Mouse (Mus musculus) layer of hippocampus, postnatal 10 days (tissue): ENCODE data around the gene Wscd2. TPM values are rescaled to one million over a fixed set of nuclear protein-coding genes. Genes with fewer than 3 reads are reported as not detected.
A peak's percentile ranks its signal among the peaks of the same experiment; 100 is the strongest.

Source experiments
- DNase-seq, 2 experiments: peaks; one replicate each; pipeline ENCODE4 v3.0.0; 2021; ENCODE audit warnings: low spot score in 2 of 2
- total RNA-seq, 2 experiments: library from RNA; stranded (reverse); gene quantifications; 2 replicates each; pipeline ENCODE4 v1.2.3; 2021

The Wscd2 gene
- total RNA-seq, 2 experiments from 2014 or later, result 58.0 to 63.4 TPM

DNA sequence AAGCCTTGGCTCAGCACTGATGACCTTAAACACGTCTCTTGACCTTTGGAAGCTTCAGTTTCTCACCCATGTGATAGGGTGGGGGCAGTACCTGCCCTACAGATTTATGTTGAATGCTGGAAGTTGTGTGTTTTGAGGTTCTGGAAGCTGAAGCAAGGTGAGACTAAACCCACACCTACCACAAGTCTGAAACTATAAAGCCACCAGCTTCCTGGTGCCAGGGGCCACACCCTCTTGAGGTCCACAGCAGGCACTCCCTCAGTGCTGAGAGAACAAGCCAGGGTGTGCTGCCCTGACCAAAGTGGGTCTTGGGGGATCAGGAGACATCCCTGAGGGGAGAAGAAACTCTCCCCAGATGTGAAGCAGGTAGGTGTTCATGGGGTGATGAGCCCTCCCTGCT is 48.7 kb downstream of the Wscd2 start:
- no peak for DNase-seq

DNA sequence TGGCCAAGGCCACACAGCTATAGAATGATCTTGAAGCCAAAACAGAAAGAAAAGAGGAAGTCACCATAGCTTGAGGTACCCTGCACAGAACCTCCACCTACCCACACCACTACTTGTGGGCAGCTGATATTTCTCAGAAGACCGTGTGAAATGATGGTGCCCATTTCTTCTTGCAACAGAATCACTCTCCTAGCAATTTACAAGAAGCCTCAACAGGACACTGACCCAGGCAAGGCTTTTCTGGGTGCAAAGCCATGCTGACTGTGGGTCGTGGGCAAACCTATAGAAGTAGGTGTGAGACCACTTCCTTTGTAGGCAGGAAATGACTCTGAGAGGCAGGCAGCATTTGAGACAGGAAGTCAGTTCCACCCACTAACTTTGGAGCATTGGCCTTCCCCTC is 49.3 kb downstream of the Wscd2 start:
- no peak for DNase-seq

DNA sequence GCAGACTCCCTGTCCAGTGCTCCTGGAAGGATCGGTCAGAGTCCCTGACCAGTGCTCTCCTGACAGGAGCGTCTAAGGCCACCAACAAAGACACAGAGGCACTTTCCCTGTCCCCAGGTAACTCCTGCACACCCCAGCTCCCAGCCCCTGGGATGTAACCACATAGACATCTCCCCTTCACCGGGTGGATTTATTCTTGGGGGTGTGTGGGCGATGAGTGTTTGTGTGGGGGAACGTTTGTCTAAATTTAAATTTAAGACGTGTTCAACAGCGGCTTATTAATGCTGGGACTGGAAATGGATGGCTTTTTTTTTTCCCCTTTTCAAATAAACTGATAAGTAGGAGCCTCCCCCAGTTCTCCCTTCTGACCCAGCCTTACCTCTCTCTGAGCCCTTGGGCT is 49.7 kb downstream of the Wscd2 start:
- DNase-seq, result no peak

DNA sequence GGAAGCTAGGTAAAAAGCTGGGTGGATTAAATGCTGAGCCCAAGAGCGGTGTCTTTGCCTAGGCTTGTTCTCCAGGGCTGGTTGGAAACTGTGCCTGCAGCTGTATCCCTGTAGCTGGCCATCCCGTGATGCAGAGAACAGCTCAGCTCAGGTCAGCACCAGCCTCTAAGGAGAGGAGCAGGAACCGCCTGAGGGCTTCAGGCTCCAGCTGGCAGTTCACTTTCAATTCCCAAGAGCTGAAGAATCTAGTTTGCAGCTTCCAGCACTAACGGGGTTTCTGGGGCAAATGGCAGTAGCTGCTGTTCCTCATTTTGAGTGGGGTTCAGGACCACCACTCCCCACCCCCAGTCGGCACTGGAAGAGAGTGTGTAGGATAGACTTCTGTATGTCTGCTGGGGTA is 51.1 kb downstream of the Wscd2 start:
- DNase-seq, result no peak

DNA sequence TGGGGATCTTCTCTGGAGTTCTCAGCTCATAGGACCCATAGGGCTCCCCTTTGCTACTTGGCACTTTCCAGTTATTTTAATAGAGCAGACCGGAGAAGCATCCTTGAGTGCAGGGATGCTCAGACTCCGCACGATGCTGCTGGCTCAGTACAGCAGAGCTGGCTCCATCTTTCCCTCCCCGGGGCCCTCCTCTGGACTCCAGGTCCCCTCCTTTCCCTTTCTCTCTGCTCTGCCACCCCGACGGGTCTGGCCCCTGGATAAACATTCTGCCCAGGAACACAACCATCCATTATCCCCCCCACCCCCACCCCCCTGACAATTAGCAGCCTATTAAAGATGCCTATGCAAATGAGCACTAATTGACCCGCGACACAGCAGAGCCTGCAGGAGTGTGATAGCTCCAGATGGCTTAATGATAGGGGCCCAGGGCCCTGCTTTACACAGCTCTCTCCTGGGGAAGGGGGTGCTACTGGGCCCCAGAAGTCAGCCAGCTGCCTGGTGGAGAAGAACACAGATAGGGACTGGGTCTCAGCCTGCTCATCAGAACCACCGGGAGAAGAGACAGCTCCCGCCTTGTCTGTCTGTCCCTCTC is 52.8 kb downstream of the Wscd2 start:
- DNase-seq, result no peak

DNA sequence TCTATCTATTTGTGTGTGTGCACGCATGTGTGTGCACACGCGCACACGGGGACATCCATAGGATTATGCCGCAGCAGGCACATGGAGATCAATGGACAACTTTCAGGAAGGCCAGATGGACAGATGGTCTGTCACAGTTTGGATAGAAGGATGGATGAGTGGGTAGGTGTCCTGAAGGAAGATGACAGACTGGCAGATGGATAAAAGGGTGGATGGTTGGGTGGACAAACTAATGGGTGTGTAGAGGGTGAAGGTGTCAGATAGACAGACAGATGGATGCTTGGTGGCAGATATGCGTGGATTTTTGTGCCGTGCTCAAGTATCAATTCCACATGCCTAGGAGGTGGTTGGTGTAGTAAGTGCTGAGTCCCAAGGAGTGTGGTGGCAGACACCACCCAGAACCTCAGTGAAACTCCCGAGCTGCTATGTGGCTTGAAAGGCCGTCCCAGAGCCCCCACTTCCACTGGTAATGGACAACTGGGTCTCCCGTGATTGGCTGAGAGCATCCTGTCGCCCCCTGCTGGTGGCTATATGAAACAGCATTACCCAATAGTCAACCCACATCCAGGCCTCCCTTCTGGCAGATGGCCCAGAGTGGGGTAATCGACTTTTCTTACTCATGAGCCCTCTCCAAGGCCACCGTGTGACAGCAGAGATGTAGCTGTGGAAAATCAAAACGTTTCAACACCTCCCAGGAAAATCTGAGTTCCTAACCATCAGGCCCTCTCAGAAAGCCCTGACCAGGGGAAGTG is 58.0 kb downstream of the Wscd2 start:
- peak; percentile 69 to 77 for DNase-seq

DNA sequence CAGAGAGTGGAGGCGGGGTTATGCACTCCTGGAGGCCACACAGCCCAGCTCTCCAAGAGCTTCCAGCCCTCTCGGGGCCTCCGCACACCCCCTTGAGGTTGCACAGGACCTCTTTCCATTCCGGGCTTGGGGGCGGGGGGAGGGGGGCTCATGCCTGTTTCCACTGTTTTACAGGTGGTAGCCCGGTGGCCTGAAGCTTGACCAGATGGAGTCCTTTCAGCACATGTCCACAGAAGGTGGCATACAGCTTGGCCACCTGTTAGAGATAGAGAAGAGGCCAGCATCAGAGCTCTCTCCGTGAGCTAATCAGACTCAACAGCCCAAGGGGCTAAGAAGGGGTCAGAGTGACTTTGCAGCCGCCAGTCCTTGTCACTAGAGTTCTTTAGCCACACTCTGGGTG is 60.1 kb downstream of the Wscd2 start:
- DNase-seq, result no peak

DNA sequence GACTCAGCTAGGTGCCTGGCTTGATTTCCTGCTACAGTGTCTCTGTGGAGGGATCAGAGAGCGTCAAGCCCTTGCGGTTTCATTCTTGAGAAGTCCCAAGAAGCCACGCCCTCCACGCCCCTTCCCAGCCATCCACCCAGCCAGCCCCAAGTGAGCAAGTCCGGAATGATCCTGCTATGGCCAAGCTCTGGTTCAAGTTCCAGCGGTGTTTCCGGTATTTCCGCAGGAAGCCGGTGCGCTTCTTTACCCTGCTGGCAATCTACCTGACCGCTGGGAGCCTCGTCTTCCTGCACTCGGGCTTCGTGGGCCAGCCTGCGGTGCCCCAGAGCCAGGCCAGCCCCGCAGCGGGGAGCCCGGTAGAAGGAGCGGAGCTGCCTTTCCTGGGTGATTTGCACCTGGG is 60.6 kb downstream of the Wscd2 start:
- no peak for DNase-seq

DNA sequence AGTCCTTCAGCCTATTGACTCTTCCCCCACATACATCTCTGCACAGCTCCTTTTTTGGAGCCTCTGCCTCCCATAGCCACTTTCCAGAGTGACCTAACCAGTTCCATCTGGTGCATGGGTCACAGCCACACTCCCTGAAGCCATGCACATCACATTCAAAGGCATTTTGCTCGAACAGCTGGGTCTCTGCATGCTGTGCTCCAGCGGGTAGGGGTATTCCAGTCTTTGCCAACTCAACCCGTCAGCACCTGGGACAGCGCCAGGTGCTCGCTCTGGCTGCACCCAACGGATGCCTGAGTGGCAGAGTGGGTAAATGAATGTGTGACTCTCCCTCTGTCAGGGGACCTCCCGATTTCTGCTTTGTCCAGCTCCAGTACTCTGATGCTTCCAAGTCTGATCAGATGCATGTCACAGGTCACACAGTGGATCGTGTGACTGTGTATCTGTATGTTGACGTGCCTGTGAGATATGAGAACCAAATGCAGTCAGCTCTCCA is 63.3 kb downstream of the Wscd2 start:
- DNase-seq, result peak in 1 of 2 experiments; percentile 36

DNA sequence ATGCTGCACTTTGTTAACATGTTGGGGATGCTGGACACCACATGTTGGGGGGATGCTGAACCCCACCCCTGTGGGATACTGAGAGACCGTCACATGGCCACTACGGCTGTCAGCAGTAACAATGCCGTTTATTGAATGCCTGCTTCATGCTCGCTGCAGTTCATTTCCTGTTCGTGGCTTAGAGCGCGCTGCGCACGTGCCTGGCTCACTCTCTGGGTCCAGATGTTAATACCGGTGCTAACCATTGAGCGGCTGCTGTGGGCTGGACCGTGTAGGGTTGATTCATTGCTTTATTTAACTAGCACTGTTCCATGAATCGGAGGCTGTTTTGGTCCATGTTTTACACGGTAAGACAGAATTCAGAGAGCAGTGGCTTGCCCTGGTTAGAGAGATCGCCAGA is 64.0 kb downstream of the Wscd2 start:
- no peak for DNase-seq

DNA sequence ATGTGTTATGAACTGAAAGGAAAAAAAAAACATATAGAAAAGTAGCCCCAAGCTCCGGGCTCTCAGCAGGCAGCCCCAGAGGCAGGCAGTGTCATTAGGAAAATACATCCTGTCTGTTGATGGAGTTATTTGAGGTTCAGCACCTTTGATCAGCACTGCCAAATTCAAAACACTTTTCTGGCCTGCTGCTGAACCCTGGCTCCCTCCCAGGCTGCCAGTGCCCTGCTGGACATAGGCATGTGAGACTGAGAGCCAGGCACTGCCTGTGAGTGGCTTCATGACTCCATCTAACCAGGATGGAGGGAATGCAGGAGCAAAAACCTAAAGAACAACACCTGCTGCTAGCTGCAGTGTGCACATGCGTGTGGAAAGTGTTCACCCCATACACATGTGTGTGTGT is 64.4 kb downstream of the Wscd2 start:
- no peak for DNase-seq

DNA sequence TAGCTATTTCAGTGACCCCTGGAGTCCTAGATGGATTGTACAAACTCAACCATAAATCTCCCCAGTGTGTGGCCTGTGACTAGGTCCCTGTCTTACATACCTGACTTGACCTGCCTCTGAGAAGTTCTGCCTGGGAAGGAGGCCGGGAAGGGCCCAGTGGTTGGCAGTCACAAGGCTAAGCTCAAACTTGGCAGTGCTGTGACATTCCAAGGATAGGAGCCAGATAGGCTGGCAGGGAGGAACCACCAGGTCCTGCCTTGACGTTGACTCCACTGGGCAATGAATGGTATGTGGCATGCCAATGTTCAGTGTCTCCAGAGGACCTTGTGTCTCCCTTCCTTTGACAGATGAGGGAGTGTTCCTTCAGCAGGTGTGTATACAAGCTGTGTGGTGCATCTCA is 65.6 kb downstream of the Wscd2 start:
- DNase-seq, result no peak

DNA sequence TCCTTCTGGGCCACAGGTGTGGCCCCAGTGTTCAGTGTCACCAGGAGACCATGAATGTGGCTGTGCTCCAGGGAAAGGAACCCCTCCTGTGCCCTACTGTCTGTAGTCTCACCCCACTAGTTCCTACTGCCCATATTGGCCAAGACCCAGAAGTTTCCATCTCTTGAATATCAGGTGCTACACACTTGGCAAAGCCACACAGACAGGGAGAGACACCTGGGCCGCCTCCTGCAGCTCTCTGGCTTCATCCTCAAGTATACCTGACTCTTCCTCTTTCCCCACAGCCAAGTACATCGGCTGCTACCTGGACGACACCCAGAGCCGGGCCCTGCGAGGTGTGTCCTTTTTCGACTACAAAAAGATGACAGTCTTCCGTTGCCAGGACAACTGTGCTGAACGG is 67.9 kb downstream of the Wscd2 start:
- DNase-seq, result no peak

DNA sequence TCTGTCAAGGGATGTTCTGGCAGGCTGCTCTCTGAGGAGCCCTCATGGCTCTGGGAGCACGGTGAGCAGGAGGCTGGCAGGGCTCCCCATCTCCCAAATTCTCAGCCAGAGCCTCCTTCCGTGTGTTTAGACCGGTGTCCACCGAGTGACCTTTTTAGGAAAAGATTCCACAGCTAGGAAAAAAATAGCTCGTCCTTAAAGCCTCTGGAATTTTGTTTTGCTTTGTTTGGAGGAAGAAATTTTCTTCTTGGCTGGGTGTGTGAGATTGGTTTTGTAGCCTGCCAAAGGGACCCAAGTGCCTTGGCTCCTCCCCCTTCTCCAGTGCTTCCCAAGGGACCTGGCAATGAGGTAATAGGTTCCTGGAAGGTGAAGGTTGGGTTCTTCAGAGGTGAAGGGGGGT is 69.5 kb downstream of the Wscd2 start:
- no peak for DNase-seq

DNA sequence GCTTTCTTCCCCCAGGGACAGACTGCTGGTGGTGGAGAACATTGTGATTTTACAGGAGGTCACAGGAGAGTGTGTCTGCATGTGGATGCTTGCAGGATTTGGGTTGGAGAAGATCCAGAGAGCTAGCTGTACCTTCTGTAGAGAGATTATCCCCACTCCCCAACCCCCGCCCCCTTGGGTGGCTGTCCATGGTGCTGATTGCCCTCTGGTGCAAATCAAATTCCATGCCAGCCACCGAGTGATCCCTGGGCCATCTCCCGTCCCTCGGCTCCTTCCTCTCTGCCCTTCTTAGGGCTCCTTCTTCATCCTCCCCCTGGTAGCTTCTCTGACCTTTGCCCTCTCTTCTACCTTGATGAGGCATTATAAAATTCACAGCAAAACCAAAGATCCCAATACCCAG is 74.3 kb downstream of the Wscd2 start:
- DNase-seq, result no peak

DNA sequence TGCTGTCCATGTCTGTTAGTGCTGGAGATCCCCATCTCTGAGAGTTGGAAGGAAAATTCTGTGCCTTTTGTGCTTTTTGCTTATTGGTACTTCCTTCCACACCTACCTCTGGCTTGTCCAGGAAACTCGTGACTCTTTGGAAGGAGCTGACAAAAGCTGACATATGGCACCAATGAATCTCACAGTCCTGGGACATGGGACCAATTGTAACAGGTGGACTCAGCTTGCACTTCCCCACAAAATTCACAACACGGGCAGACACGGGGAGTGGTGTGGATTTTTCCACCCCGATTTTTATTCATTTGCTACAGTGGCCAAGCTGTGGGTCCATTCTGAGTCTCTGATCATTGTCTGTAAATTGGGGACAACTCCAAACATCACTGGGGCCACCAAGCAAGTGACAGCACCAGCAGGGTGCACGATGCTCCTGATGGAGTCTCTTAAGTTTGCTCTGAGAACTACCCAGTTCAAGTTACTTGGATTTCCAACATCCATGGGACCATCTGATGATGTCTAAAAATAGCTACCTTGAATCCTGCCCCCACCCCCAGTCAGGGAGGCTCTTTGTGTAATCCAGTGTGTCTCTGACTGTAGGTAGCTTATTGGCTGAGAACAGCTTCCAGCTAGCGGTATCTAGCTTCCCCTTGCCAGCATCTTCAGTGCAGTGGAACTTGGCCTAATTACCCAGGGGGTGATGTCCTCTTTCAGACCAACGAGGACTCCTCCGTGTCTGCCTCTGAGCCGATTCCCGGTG is 75.1 kb downstream of the Wscd2 start:
- DNase-seq, result no peak

DNA sequence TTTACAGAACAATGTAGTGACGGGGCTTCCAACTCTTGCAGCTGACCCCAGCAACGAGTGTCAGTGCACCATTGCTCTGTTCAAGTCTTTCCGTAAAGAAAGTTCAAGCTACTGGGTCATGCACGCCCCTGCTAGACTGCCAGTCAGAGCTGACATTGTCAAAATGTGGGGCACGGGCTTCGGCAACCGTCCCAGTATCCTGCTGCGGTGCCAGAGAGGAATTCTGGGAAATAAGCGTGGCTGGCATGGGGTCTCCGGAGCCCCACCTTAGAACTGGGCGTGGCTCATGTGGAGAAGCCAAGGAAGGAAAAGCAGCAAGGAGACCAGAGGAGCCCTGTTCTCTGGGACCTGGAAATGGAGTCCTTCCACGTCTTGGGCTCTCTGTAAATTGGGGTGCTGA is 75.7 kb downstream of the Wscd2 start:
- no peak for DNase-seq

DNA sequence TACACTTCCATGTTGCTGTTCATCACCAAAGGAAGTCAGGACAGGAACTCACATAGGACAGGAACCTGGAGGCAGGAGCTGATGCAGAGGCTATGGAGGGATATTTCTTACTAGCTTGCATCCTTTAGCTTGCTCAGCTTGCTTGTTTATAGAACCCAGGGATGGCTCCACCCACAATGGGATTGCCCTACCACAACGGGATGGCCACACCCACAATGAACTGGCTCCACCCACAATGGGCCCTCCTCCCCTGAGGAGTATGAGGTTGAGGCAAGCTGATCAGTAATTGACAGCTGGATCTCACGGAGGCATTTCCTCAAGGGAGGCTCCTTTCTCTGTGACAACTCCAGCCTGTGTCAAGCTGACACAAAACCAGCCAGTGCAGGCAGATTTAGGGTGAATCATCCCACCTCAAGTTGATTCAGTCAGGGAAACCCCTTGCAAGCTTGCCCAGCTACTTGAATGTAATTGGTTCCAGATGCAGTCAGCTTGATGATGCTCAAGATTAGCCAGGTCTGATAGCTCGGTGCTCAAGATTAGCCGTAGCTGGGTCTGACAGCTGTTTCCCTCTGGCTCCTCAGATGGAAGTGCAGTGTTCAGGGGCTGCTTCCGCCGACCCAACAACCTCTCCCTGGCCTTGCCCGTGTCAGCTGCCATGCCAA is 80.1 kb downstream of the Wscd2 start:
- DNase-seq, result no peak

DNA sequence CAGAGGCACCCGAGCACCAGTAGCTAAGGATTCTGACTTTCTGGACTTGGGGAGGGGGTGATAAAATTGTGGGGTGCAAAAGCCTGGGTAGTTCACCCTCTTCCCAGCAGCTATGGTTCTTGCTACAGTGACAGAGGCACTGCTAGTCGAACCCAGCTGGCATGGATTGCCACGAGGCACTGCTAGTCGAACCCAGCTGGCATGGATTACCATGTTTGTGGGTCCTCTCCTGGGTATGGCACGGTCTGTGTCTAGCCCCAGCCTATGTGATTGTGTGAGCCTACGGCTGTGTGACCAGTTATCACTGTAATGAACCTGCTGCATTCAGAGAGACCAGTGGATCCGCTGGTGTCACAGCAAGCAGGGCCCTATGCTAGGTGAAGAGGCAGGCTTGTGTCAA is 87.4 kb downstream of the Wscd2 start:
- peak in 1 of 2 experiments; percentile 63 for DNase-seq

DNA sequence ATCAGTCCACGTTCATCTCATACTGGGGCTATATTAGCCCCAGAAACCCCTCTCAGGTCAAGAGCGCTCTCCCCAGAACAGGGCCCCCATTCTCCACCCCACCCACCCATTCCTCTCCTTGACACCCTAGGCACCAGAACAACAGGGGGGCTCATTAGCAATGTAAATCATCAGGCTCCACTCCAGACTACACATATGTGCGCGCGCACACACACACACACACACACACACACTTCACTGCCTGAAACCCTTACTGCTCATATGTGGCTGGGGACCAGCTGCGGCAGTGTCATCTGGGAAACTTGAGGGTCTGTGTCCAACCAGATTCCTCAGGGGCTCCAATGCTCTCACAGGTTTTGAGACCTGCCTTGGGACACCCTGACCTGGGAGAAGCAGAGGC is 88.3 kb downstream of the Wscd2 start:
- DNase-seq, result no peak

DNA sequence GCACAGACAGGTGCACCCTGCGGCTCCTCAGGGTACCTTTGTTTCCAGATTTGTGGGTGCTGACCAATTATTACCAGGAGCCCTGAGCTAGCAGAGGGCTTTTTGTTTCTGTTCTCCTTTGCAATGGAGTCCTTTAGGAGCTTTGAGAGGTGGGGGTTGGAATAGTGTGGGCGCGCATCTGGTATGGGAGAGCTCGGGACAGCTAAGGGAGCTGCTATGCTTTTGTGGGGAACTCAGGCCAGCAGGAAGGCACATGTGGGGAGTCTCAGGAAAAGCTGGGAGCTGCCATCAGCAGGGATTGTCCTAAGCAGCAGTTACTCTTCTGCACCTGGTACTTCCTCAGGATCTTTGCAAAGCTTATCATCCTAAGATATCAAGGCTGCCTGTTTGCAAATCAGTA is 89.0 kb downstream of the Wscd2 start:
- DNase-seq, result no peak

DNA sequence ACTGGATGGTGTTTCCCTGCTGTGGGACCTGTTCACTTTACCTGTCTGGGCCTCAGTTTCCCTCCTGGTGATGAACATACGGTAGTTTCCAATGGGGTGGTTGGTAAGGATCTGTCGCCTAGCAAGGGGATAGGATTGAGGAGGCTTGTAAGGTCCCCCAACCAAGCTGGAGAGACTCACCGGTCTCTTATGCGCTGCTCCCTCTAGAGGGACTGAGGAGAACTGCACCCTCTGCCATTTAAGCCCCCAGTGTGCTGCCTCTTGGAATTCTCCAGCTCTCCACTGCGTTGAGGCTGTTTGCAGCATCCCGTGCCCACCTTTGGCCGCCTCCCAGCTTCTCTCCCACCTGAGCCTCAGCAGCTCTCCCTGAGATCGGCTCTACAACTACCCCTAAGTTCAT is 90.1 kb downstream of the Wscd2 start:
- DNase-seq, result peak in 1 of 2 experiments; percentile 56
